Mouse (Mus musculus) hindbrain, embryonic 14.5 days (tissue): ENCODE data around the gene Prima1. TPM values are rescaled to one million over a fixed set of nuclear protein-coding genes. Genes with fewer than 3 reads are reported as not detected.

Experiments
- ATAC-seq: fragments of 200-750 bp; cut with Nextera tagmentation; 2 replicates; pipeline ENCODE4 v1.8.0; 2017; ENCODE audit warnings: moderate number of reproducible peaks, mild to moderate bottlenecking, moderate TSS enrichment, moderate library complexity; ENCODE audit not compliant: low FRiP score
- DNase-seq: peaks from one replicate; pipeline ENCODE4 v3.0.0-alpha.2; 2015; ENCODE audit warnings: low spot score
- H3K27ac ChIP-seq: fragments of 300-500 bp; sonication (generic); 2 replicates; pipeline ENCODE4 v1.5.1; 2014; ENCODE audit warnings: mild to moderate bottlenecking, moderate library complexity
- H3K27me3 ChIP-seq: fragments of 300-500 bp; sonication (generic); 2 replicates; pipeline ENCODE4 v1.6.1; 2014; ENCODE audit warnings: mild to moderate bottlenecking, low read length, mixed read lengths; ENCODE audit not compliant: control insufficient read depth, insufficient read depth
- H3K36me3 ChIP-seq: fragments of 300-500 bp; sonication (generic); replicated peaks from 2 replicates; pipeline ENCODE4 v1.6.1; 2014; ENCODE audit not compliant: control insufficient read depth, insufficient read depth
- H3K4me1 ChIP-seq: fragments of 300-500 bp; sonication (generic); replicated peaks from 2 replicates; pipeline ENCODE4 v1.6.1; 2014; ENCODE audit warnings: antibody characterized with exemption, low read length, mixed read lengths; ENCODE audit not compliant: control insufficient read depth, insufficient read depth
- H3K4me2 ChIP-seq: fragments of 300-500 bp; sonication (generic); replicated peaks from 2 replicates; pipeline ENCODE4 v1.6.1; 2014; ENCODE audit warnings: mild to moderate bottlenecking, moderate library complexity
- H3K4me3 ChIP-seq: fragments of 300-500 bp; sonication (generic); replicated peaks from 2 replicates; pipeline ENCODE4 v1.5.1; 2014; ENCODE audit warnings: mild to moderate bottlenecking, low read length
- H3K9ac ChIP-seq: fragments of 300-500 bp; sonication (generic); 2 replicates; pipeline ENCODE4 v1.6.1; 2014
- H3K9me3 ChIP-seq: fragments of 300-500 bp; sonication (generic); 2 replicates; pipeline ENCODE4 v1.6.1; 2016; ENCODE audit warnings: low read length; ENCODE audit not compliant: control insufficient read depth
- WGBS: fragments of 180-500 bp; shearing (Covaris S2); extraction: QIAGEN DNeasy Blood & Tissue Kit; methylation state at CpG from one replicate; pipeline ENCODE4 v1.1.7; 2014; 5-methylcytosine and 5-hydroxymethylcytosine counted together
- polyA plus RNA-seq: library from polyadenylated mRNA; unstranded; fragments of >200 nt; fragmentation: Nextera tagmentation; extraction: Ambion mirVana; gene quantifications from 2 replicates; pipeline ENCODE4 v1.2.1, GENCODE M21; 2014

Gene Prima1
- polyA plus RNA-seq, 1 experiment from 2014 or later, result 1.5 TPM

DNA sequence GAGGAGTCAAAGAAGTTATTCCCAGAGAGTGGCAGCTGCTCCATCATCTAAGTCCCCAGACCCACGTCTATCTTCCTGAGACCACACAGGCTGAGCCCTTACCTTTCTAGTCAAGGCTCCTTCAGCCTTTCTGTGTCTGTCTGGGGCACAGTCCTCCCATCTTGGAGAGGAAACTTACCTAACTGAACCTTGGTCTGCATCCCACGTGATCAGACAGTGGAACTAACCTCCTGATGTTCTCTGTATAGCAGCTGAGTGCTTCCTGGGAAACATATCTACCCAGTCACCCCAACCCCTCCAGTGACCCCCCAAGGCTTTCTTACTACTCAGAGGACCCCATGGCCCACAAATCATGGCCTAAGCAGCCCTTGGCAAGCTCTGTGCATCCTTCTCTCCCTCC lies 6.1 kb downstream of the Prima1 start:
- H3K9me3 ChIP-seq, result no peaks in the 10 kb centered on the region
- H3K4me3 ChIP-seq, result no peak overlapping the region
- H3K27ac ChIP-seq, result no peak overlapping the region
- no peak overlapping the region for H3K4me2 ChIP-seq
- H3K27me3 ChIP-seq, result peaks cover 4% of the 10 kb centered on the region; the same call in 1 of the 2 replicates
- no peak for ATAC-seq
- WGBS, result 73% methylated on average over 2 of the region's 2 CpGs
- H3K4me1 ChIP-seq, result no peaks in the 10 kb centered on the region
- no peak for DNase-seq
- H3K9ac ChIP-seq, result no peak overlapping the region
- H3K36me3 ChIP-seq, result no peaks in the 10 kb centered on the region

DNA sequence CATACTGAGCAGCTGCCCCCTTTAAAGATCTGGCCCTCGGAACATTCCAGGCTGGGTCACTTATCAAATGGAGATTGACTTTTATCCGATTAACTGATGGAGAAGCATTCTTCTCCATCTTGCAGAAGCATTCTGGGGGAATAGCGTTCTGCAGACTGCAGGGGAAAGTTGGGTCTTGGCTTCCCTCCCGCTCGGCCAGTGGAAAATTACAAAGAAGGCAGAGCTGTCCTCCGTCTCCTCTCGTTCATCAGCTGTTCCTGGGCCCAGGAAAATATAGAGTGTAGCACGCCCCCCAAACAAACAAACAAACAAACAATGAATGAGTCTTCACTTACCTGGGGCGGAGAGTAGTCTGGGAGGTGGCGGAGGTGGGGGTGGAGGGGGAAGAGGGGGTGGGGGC lies 6.7 kb downstream of the Prima1 start:
- Histone ChIP-seq H3K27ac (no peak overlapping the region), H3K4me3 (no peak overlapping the region), H3K4me1 (no peaks in the 10 kb centered on the region), H3K4me2 (no peak overlapping the region), H3K9ac (no peak overlapping the region), H3K27me3 (0 out of 2 replicates have a peak, but pooled peaks cover 4% of the 10 kb centered on the region), H3K9me3 (no peaks in the 10 kb centered on the region), H3K36me3 (no peaks in the 10 kb centered on the region)
- WGBS, result 69% methylated on average over 10 of the region's 10 CpGs
- ATAC-seq (no peak), DNase-seq (no peak)

DNA sequence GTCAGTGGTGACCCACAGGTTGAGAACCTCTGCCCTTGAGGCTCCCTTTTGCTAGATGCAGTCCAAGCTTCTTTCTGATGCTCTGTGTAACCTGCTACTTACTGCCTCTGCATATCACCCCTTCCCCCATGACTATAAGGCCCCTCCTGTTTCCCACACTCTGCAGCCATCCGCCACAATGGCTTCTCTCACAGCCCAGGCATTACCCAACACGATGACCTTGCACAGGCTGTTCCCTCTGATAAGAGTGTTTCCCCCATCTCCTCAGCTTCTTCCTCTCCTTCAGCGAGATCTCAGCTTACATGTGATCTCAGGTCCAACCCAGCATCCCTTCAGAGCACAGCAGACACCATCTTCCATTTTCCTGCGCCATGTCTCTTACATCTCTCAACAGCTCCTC lies 12.9 kb downstream of the Prima1 start:
- H3K9me3 ChIP-seq, result no peaks in the 10 kb centered on the region

DNA sequence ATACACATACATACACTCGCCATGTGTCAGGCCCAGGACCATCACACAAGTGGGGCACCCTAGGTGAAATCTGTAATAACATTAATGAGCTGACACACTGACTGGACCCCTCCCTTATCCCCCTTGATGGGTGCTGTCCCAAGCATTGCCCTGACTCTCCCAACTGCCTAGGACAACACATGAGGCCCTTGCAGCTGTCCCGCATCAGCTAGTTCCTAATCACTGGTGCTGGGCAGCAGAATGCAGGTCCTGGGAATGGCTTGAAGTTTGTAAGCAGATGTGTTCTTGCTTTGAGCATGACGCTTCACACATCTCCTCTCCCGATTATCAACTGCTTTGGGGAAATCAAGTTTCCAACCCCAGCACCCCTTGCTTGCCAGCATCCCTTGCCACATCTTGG lies 15.8 kb downstream of the Prima1 start:
- H3K27ac ChIP-seq, result no peak overlapping the region
- no peaks in the 10 kb centered on the region for H3K9me3 ChIP-seq
- no peak overlapping the region for H3K9ac ChIP-seq
- no peak overlapping the region for H3K4me3 ChIP-seq
- no peaks in the 10 kb centered on the region for H3K36me3 ChIP-seq
- no peaks in the 10 kb centered on the region for H3K27me3 ChIP-seq
- WGBS, result 84% methylated on average over 4 of the region's 4 CpGs
- H3K4me1 ChIP-seq, result no peaks in the 10 kb centered on the region
- H3K4me2 ChIP-seq, result no peak overlapping the region
- ATAC-seq (no peak), DNase-seq (no peak)

More for the DNA sequence above, 12.9 kb downstream of the Prima1 start:
- no peaks in the 10 kb centered on the region for H3K36me3 ChIP-seq
- no peak overlapping the region for H3K4me2 ChIP-seq
- 86% methylated on average over 4 of the region's 4 CpGs for WGBS
- H3K27me3 ChIP-seq, result no peaks in the 10 kb centered on the region
- no peak overlapping the region for H3K4me3 ChIP-seq
- no peak overlapping the region for H3K27ac ChIP-seq
- no peaks in the 10 kb centered on the region for H3K4me1 ChIP-seq
- H3K9ac ChIP-seq, result no peak overlapping the region
- no peak for DNase-seq
- no peak for ATAC-seq

DNA sequence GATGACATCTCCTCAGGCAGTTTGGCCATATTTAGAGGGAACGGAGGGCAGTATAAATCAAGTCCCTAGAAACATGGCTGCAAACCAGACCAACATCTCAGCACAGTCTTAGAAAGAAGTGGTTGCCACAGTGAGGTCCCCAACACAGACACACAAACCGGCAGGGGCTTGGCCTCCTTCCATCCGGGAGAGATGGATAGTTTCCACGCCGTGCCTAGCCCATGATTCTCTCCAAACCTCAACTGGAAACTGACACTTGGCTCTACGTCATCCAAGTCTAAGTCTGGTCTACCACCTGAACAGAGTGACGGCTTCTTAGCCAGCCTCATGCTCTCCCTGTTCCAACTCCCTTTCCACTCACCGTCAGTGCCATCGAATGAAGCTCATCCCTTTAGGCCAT lies 18.3 kb downstream of the Prima1 start:
- no peak for DNase-seq
- no peaks in the 10 kb centered on the region for H3K36me3 ChIP-seq
- WGBS, result 90% methylated on average over 9 of the region's 9 CpGs
- H3K9me3 ChIP-seq, result no peaks in the 10 kb centered on the region
- H3K4me3 ChIP-seq, result no peak overlapping the region
- H3K4me1 ChIP-seq, result no peaks in the 10 kb centered on the region
- ATAC-seq, result no peak
- H3K27ac ChIP-seq, result no peak overlapping the region
- no peak overlapping the region for H3K4me2 ChIP-seq
- no peak overlapping the region for H3K9ac ChIP-seq
- H3K27me3 ChIP-seq, result no peaks in the 10 kb centered on the region

DNA sequence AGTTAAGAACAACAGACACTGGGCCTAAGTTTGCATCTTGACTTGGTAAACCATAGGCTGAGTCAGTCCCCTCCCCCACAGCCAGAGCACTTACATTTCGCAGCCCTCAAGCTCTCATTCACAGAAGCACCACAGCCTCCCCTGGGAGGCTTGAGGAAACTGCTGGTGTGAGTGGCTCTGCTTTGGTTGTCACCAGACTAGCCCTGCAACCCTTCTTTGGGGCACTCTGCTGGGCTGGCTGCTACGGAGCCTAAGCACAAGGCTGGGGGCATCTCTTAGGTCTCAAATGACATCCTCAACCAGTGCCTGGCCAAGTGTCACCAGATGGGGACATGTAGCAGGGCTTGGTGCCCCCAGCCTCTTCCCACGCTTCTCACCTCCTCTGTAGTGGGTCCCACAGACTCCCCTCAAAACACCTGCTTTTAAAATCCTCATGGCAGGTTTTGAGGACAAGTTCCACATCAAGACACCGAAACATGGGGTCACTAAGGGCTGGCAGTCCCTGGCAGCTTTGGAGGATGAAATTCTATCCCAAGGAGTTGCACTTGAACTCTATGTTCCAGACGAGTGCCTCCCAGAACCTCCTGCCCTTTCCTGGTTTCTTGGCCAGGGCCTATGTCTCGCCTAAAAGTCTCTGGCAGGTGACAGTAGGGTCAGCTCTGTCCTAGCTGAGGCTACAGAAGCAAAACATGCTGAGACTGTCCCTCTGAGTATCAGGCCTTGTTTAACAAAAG lies 25.9 kb downstream of the Prima1 start:
- no peak for DNase-seq
- ATAC-seq, result no peak
- Histone ChIP-seq H3K27me3 (no peaks in the 10 kb centered on the region), H3K9ac (no peak overlapping the region), H3K4me3 (no peak overlapping the region), H3K36me3 (no peaks in the 10 kb centered on the region), H3K9me3 (no peaks in the 10 kb centered on the region), H3K4me2 (no peak overlapping the region), H3K4me1 (peaks cover 16% of the 10 kb centered on the region), H3K27ac (no peak overlapping the region)
- 74% methylated on average over 6 of the region's 6 CpGs for WGBS

DNA sequence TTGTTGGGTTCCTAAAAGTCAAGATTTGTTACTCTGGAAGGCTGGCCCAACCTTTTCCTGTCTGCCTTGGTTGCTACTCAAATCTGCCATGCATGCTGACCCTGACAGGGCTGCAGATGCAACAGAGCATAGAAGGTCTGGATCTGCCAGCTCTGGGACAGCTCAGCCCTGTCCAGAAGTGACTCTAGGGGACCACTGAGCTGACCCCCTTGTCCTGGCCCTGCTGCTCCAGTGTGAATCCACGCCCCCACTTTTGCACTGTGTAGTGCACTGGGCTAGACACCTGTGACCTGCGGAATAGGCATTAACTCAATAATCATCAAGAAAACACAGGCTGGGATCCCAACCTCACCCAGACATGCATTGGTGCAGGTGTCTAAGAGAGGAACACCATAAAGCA lies 27.2 kb downstream of the Prima1 start:
- peak overlapping the region; percentile 29 for H3K27ac ChIP-seq
- H3K4me2 ChIP-seq, result no peak overlapping the region
- WGBS, result 88% methylated on average over 2 of the region's 2 CpGs
- no peaks in the 10 kb centered on the region for H3K9me3 ChIP-seq
- H3K27me3 ChIP-seq, result no peaks in the 10 kb centered on the region
- ATAC-seq (peak; percentile 47; the same call in 1 of the 2 replicates), DNase-seq (no peak)
- H3K36me3 ChIP-seq, result no peaks in the 10 kb centered on the region
- H3K9ac ChIP-seq, result no peak overlapping the region
- H3K4me3 ChIP-seq, result no peak overlapping the region
- peaks cover 16% of the 10 kb centered on the region for H3K4me1 ChIP-seq

DNA sequence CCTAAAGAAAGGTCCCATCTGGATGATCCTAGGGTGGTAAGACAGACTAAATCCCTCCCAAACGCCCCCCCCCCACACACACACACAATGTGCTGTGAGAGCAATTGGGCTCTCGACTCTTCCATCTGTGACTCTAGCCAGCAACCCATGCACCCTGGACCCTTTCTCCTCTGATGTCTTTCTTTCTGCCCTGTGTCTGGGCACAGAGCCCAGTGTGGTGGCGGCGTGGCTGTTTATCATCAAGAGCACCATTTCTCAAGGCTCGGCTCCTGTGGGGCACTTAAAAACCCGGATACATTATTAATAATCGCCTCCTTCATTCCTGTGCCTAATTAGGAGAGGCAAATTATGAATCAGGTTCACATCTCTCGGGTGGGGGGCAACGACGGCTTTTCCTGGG lies 27.7 kb downstream of the Prima1 start:
- Histone ChIP-seq H3K4me1 (peaks cover 16% of the 10 kb centered on the region), H3K27ac (peak overlapping the region; percentile 29; the same call in 1 of the 2 replicates)
- DNase-seq, result peak; percentile 50

DNA sequence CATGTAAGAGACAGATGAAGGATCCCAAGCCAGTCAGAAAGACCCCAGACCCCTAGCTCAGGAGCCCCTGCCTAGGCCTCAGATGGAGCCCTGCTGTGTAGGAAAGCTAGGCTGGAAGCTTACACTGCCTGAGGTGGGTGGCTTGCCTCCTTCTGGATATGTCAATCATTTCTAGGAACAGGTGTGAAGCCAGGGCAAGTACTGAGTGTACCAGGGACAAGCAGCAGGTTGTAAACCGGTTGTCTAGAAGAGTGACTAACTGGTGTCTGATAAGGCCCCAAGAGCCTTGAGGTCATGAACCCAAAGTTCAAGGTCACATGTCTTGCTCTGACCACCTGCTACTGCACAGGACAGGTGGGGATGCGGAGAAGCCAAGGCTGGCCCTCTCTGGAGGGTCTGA lies 28.4 kb downstream of the Prima1 start:
- Histone ChIP-seq H3K36me3 (no peaks in the 10 kb centered on the region), H3K9me3 (no peaks in the 10 kb centered on the region), H3K9ac (no peak overlapping the region), H3K4me2 (no peak overlapping the region), H3K27ac (no peak overlapping the region), H3K4me1 (peaks cover 16% of the 10 kb centered on the region), H3K27me3 (no peaks in the 10 kb centered on the region), H3K4me3 (no peak overlapping the region)
- ATAC-seq (0 out of 2 replicates have a peak, but pooled peaks have one; percentile 2), DNase-seq (no peak)
- WGBS, result 89% methylated on average over 2 of the region's 2 CpGs

More for the DNA sequence above, 27.7 kb downstream of the Prima1 start:
- WGBS, result 30% methylated on average over 10 of the region's 10 CpGs
- H3K9me3 ChIP-seq, result no peaks in the 10 kb centered on the region
- H3K4me3 ChIP-seq, result no peak overlapping the region
- H3K4me2 ChIP-seq, result no peak overlapping the region
- no peaks in the 10 kb centered on the region for H3K27me3 ChIP-seq
- no peak overlapping the region for H3K9ac ChIP-seq
- ATAC-seq, result peak; percentile 57; the same call in 1 of the 2 replicates
- H3K36me3 ChIP-seq, result no peaks in the 10 kb centered on the region
